Mouse (Mus musculus): ENCODE measurements around the gene Hist1h4f. TPM values are rescaled to one million over a fixed set of nuclear protein-coding genes. Genes with fewer than 3 reads are reported as not detected.

Gene Hist1h4f
- polyA plus RNA-seq, 1 experiment from 2014 or later = 2.1 TPM

DNA sequence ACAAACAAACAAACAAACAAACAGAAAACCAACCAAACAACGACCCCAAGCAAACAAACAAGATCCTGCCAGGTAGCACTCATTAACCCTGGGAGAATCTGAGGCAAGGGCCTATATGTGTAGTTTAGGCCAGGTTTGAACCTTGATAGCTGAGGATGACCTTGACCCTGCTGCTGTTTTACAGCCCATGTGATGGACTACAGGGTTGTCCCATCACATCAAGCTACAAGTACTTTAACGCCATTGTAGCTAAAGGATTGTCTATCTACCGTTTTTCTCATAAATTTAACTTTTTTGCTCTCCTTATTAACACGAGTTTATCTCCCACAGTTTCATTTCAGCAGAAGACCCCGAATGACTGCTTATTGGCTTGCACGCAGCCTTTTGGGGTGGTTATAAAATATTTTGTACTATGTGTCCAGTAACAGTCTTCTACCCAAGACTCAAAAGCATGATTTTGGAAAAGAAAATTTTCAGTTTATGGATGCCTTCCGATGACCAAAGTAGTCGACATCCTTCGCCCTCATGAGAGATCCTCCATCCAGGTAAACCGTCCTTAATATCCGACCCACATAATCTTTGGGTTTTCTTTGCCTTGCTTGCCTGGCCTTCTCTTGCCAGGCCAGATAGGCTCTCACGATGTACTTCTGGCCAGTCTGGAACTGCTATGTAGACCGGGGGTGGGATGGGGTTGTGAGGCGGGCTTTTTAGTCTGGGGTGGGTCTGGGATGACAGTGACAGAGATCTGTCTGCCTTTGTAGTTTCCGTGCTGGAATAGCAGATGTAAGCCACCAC is 35.4 kb downstream of the Hist1h4f start:
- no peak for ATAC-seq (ENCODE audit: insufficient number of reproducible peaks, insufficient read depth, low FRiP score, low TSS enrichment)
- Histone ChIP-seq H3K36me3 (no peaks in the 10 kb centered on the region), H3K9ac (peak overlapping the region; percentile 40; the same call in 1 of the 2 replicates), H3K4me1 (no peaks in the 10 kb centered on the region), H3K27me3 (no peaks in the 10 kb centered on the region), H3K4me2 (replicated peaks) (peak overlapping the region; percentile 61), H3K4me3 (peak overlapping the region; percentile 33), H3K27ac (no peak overlapping the region), H3K9me3 (no peaks in the 10 kb centered on the region)
- 50% methylated on average over 15 of the region's 15 CpGs for WGBS

DNA sequence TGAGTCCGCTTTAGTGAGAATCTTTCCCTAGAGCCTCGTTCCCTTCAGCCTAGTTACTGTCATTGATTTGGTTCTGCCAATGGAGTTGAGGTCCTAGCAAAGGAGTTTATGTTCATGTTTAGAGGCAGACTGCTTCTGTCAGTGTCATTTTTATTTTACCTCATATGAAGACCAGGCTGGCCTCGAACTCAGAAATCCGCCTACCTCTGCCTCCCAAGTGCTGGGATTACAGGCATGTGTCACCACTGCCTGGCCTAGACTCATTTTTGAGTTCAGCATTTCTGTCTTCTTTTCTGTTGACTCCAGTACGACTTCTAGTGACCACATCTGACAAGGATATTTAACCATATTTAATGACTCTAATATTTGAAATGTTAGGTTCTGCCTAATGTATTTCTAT is 36.2 kb downstream of the Hist1h4f start:
- H3K27me3 ChIP-seq = no peaks in the 10 kb centered on the region
- H3K9me3 ChIP-seq = no peaks in the 10 kb centered on the region
- WGBS = 72% methylated on average over 5 of the region's 5 CpGs
- no peak overlapping the region for H3K9ac ChIP-seq
- H3K4me1 ChIP-seq = 0 out of 2 replicates have a peak, but pooled peaks cover 3% of the 10 kb centered on the region
- H3K4me2 ChIP-seq (replicated peaks) = no peak overlapping the region
- no peak for ATAC-seq (ENCODE audit: insufficient number of reproducible peaks, insufficient read depth, low FRiP score, low TSS enrichment)
- H3K36me3 ChIP-seq = no peaks in the 10 kb centered on the region
- no peak overlapping the region for H3K4me3 ChIP-seq
- no peak overlapping the region for H3K27ac ChIP-seq

DNA sequence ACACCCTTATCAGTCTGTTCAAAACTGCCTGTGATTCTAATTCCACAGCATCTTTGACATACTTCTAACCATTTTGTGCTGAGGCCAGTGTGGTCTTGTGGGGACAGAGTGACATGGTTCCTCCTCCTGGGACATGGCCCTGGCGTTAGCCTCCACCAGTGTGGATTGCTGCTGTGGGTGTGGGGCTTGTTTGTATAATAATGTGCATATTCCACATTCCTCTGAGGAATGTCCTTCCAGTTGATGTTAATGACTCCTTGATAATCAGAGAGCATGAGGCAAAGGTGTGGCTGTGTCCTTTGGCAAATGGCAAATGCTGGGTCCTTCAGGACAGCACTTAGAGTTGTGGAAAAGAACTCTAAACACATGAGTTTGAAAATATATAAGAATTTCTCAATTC is 37.9 kb downstream of the Hist1h4f start:
- no peak overlapping the region for H3K27ac ChIP-seq
- 0 out of 2 replicates have a peak, but pooled peaks cover 3% of the 10 kb centered on the region for H3K4me1 ChIP-seq
- H3K9ac ChIP-seq = no peak overlapping the region
- no peaks in the 10 kb centered on the region for H3K27me3 ChIP-seq
- H3K4me3 ChIP-seq = no peak overlapping the region
- no peaks in the 10 kb centered on the region for H3K9me3 ChIP-seq
- WGBS = 91% methylated on average over 1 of the region's 1 CpGs
- H3K4me2 ChIP-seq (replicated peaks) = no peak overlapping the region
- H3K36me3 ChIP-seq = no peaks in the 10 kb centered on the region
- ATAC-seq (ENCODE audit: insufficient number of reproducible peaks, insufficient read depth, low FRiP score, low TSS enrichment) = no peak

DNA sequence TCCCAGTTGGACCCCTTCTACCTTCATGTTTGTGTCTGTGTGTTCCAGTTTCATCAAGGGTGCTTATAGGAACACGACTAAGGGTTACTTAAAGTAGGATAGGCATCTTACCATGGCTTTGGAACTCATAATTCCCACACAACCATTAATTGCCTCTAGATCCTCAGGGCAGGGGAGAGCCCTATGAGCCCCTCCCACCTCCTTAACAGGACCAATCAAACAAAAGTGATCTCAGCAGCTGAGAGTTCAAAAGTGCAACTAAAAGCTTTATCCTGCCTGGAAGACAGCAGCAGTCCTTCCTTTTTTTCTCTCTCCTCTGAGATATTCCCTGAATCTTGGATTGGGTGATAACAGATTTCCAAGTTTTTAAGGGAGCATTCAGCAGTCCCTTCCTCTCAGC is 41.3 kb downstream of the Hist1h4f start:
- Histone ChIP-seq H3K27me3 (no peaks in the 10 kb centered on the region), H3K4me3 (no peak overlapping the region), H3K9me3 (no peaks in the 10 kb centered on the region), H3K36me3 (no peaks in the 10 kb centered on the region), H3K27ac (no peak overlapping the region), H3K4me1 (peaks cover 11% of the 10 kb centered on the region; the same call in 1 of the 2 replicates), H3K9ac (no peak overlapping the region), H3K4me2 (replicated peaks) (no peak overlapping the region)
- ATAC-seq (ENCODE audit: insufficient number of reproducible peaks, insufficient read depth, low FRiP score, low TSS enrichment) = no peak
- 32% methylated on average over 1 of the region's 1 CpGs for WGBS

DNA sequence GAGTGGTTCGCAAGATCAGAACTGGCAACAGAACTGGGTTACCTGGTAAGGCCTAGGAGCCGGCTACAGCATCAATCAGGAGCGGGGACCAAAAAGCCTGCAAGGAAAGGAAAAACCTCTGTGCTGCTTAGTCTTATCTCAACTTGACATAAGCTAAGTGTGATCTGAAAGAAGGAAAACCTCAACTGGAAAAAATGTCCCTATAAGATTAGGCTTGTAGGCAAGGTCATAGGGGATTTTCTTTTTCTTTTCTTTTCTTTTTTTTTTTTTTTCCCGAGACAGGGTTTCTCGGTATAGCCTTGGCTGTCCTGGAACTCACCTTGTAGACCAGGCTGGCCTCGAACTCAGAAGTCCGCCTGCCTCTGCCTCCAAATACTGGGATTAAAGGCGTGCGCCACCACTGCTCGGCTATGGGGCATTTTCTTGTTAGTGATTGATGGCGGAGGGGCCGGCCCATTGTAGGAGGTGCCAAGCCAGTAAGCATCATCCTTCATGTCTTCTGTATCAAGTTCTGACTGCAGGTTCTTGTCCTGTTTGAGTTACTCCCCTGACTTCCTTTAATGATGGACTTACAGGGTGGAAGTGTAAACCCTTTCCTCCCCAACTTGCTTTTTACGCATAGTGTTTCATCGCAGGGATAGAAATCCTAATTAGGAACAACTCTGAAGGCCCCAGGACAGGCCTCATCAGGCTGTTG is 44.5 kb downstream of the Hist1h4f start:
- 14% methylated on average over 14 of the region's 14 CpGs for WGBS

DNA sequence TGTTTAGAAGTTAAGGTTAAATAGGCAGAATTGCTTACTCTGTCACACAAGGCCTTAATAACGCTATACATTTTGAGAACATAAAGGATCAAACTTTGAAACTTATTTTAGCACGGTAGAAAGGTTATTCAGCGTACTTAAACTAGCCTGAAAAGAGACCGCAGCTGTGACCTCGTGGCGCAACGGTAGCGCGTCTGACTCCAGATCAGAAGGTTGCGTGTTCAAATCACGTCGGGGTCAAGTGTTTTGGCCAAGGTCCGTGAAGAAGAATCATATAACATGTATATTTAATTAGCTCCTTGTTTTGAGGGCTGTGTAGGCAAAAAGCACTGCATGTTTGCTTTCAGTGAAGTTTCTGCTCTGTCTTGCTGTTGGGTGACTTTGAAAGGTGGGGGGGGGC is 45.1 kb downstream of the Hist1h4f start:
- Histone ChIP-seq H3K4me3 (peak overlapping the region; percentile 29), H3K4me1 (peaks cover 14% of the 10 kb centered on the region; the same call in 1 of the 2 replicates), H3K9ac (no peak overlapping the region), H3K9me3 (no peaks in the 10 kb centered on the region), H3K4me2 (replicated peaks) (peak overlapping the region; percentile 55), H3K36me3 (no peaks in the 10 kb centered on the region), H3K27me3 (no peaks in the 10 kb centered on the region), H3K27ac (peak overlapping the region; percentile 55; the same call in 1 of the 2 replicates)
- 5% methylated on average over 13 of the region's 13 CpGs for WGBS
- ATAC-seq (ENCODE audit: insufficient number of reproducible peaks, insufficient read depth, low FRiP score, low TSS enrichment) = no peak

More for the DNA sequence above, 44.5 kb downstream of the Hist1h4f start:
- no peaks in the 10 kb centered on the region for H3K27me3 ChIP-seq
- no peaks in the 10 kb centered on the region for H3K36me3 ChIP-seq
- ATAC-seq (ENCODE audit: insufficient number of reproducible peaks, insufficient read depth, low FRiP score, low TSS enrichment) = no peak
- H3K9ac ChIP-seq = no peak overlapping the region
- peaks cover 14% of the 10 kb centered on the region; the same call in 1 of the 2 replicates for H3K4me1 ChIP-seq
- peak overlapping the region; percentile 55; the same call in 1 of the 2 replicates for H3K4me2 ChIP-seq (replicated peaks)
- no peak overlapping the region for H3K27ac ChIP-seq
- peak overlapping the region; percentile 29; the same call in 1 of the 2 replicates for H3K4me3 ChIP-seq
- H3K9me3 ChIP-seq = no peaks in the 10 kb centered on the region

DNA sequence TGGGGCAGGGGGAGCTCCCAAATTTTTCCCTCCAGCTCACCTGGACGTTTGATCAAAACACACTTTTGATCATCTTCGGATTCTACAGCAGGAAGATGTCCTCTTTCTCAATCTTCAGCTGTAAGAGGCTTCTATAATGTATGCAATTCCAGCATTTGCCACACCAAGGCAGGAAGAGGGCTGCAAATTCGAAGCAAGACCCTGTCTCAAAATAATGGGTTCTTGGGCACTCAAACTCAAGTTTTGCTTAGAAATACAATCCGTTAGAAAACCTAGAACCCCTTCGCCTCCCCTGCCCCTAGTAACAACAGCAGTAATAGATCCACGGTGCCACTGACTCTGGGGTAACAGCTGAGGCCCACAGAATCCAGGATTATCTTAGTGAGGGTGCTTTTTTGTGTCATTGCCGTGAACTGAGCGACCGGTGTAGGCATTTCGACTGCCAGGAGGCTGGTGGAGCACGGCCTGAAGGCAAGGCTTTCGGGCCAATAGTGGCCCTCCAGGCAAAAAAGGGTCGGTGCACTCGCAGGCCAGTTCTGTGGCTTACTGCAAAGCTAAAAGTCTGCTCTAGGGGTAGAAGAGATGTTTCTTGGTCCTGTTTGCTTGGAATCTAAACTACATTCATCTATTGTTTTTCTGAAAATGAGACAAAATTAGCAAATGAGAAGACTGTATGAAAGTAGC is 45.6 kb downstream of the Hist1h4f start:
- Histone ChIP-seq H3K4me2 (replicated peaks) (peak overlapping the region; percentile 55), H3K27ac (peak overlapping the region; percentile 55; the same call in 1 of the 2 replicates), H3K4me3 (peak overlapping the region; percentile 29), H3K36me3 (no peaks in the 10 kb centered on the region), H3K4me1 (peaks cover 14% of the 10 kb centered on the region; the same call in 1 of the 2 replicates), H3K9me3 (no peaks in the 10 kb centered on the region), H3K27me3 (no peaks in the 10 kb centered on the region), H3K9ac (peak overlapping the region; percentile 25; the same call in 1 of the 2 replicates)
- WGBS = 2% methylated on average over 14 of the region's 14 CpGs
- no peak for ATAC-seq (ENCODE audit: insufficient number of reproducible peaks, insufficient read depth, low FRiP score, low TSS enrichment)

DNA sequence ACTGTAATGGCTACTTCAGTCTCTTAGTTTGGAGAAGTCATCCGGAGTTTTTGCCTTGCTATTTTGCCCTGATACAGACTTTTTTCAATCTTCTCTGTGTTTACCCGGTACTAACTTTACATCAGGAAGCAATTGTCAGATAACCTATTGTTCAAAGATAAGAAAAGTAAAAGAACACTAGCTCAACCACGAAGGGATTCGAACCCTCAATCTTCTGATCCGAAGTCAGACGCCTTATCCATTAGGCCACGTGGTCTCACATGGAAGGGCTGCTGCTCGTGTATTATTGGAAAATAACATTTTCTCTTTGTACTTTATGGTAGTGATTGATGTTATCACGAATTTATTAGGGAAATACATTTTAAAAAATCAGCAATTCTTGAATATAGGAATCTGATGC is 47.7 kb downstream of the Hist1h4f start:
- no peak overlapping the region for H3K4me3 ChIP-seq
- H3K36me3 ChIP-seq = no peaks in the 10 kb centered on the region
- H3K9ac ChIP-seq = no peak overlapping the region
- ATAC-seq (ENCODE audit: insufficient number of reproducible peaks, insufficient read depth, low FRiP score, low TSS enrichment) = no peak
- H3K27ac ChIP-seq = no peak overlapping the region
- H3K4me2 ChIP-seq (replicated peaks) = peak overlapping the region; percentile 15; the same call in 1 of the 2 replicates
- H3K9me3 ChIP-seq = no peaks in the 10 kb centered on the region
- WGBS = 2% methylated on average over 9 of the region's 9 CpGs
- H3K4me1 ChIP-seq = peaks cover 14% of the 10 kb centered on the region
- H3K27me3 ChIP-seq = no peaks in the 10 kb centered on the region

DNA sequence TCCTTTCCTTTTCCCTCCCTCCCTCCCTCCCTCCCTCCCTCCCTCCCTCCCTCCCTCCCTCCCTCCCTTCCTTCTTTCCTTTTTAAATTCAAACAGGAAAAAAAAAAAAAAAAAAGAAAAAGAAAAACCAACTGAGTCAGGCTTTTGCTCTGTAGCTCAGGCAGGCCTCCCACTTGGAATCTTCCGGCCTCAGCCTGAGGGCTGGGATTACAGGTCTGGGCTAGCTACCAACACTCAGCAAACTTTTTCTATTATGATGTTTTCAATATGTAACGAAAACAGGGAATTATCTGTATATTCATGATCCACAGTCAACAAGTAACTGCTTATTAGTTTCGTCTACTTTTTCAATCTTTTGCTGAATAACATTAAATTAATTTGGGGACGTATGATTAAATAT is 48.5 kb downstream of the Hist1h4f start:
- no peaks in the 10 kb centered on the region for H3K27me3 ChIP-seq
- ATAC-seq (ENCODE audit: insufficient number of reproducible peaks, insufficient read depth, low FRiP score, low TSS enrichment) = no peak
- H3K9ac ChIP-seq = no peak overlapping the region
- H3K27ac ChIP-seq = no peak overlapping the region
- 31% methylated on average over 4 of the region's 4 CpGs for whole genome bisulfite sequencing
- H3K36me3 ChIP-seq = no peaks in the 10 kb centered on the region
- H3K9me3 ChIP-seq = no peaks in the 10 kb centered on the region
- no peak overlapping the region for H3K4me2 ChIP-seq (replicated peaks)
- no peak overlapping the region for H3K4me3 ChIP-seq
- H3K4me1 ChIP-seq = peaks cover 16% of the 10 kb centered on the region

DNA sequence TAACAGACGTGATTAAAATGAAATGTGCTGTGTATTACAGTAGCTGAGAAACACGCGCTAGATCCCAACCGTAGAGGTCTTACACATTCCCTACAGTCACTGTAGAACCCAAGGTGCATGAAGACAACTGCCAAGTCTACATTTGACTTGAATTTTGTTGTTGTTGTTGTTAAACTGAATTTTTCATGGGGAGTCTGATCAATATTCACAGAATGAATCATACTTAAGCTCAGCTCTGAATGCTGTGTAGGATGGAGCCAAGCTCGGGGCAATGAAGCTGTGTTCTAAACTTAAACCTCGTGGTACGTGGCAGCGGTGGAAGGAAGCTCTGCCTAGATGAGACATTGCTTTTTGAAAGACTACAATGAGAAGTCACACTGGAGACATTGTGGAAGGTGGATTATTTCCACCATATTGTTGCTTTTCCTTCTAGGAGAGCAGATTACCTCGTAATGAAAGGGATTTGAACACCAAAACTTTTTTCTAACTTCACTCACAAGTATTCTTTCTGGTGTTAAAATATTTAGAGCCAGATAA is 49.3 kb downstream of the Hist1h4f start:
- Histone ChIP-seq H3K9ac (no peak overlapping the region), H3K4me3 (no peak overlapping the region), H3K4me1 (peaks cover 16% of the 10 kb centered on the region), H3K9me3 (no peaks in the 10 kb centered on the region), H3K27me3 (no peaks in the 10 kb centered on the region), H3K27ac (no peak overlapping the region), H3K36me3 (no peaks in the 10 kb centered on the region), H3K4me2 (replicated peaks) (peak overlapping the region; percentile 41)
- ATAC-seq (ENCODE audit: insufficient number of reproducible peaks, insufficient read depth, low FRiP score, low TSS enrichment) = no peak
- 35% methylated on average over 9 of the region's 9 CpGs for WGBS

DNA sequence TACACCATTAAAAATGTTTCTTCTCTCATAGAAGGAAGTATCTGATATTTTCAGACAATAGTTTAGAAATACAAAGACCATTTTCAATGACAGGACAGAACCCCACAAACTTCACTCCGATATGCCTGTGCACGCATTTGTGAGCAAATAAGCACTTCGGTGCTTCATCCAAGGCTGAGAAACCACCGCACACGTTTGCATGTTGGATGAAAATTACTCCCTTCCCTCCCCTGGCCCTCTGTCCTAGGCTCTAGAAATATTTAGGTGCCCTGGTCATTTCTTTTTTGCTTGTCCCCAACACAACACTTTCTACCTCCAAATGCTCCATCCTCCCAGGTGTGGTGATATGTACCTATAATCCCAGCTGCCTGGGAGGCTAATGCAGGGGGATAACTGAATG is 49.9 kb downstream of the Hist1h4f start:
- no peak for ATAC-seq (ENCODE audit: insufficient number of reproducible peaks, insufficient read depth, low FRiP score, low TSS enrichment)

More for the DNA sequence above, 49.9 kb downstream of the Hist1h4f start:
- Histone ChIP-seq H3K27me3 (no peaks in the 10 kb centered on the region), H3K9ac (no peak overlapping the region), H3K4me3 (no peak overlapping the region), H3K27ac (no peak overlapping the region), H3K4me2 (replicated peaks) (peak overlapping the region; percentile 41), H3K4me1 (peaks cover 16% of the 10 kb centered on the region), H3K9me3 (no peaks in the 10 kb centered on the region), H3K36me3 (no peaks in the 10 kb centered on the region)
- WGBS = 21% methylated on average over 5 of the region's 5 CpGs

All from embryonic facial prominence, embryonic 12.5 days (tissue).